Mouse (Mus musculus): ENCODE measurements at regions not wholly inside any gene's neighbourhood (a gene's known extent, or its start where the extent isn't known, plus 50 kb on each side); places are given as distances from the start of the nearest gene placed in this dataset.

DNA sequence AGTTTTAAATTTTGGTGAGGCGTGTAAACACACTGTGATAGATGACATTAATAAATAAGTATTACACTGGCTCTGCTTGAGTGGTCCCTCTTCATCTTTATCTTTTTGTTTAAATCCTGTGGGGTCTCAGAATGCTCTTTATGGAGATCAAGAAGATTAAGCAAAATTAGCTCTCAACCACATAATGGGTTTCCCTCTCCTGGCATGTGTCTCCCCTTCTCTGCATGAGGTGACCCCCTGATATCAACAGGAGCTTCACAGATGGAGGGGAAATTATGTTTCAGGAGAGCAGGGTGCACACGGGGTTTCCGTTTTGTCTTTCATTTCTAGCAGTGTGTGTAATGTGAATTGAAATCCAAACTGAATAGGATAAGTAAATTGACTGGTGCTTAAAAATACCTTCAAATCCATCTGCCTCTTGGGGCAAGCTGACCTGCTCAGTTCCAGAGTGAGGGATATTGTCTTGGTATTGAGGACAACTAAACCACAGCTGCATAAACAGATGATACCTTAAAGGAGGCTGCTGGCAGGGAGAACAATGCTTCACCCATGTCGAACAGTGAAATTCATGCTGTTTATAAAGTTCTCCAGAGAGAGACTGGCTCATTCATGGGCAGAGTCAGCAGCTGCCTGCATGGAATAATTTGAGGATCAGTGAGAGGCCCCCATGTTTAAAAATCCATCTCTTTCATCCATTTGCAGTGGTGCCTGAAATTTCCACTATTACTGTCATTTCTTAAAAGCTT lies 518.3 kb upstream of the Nr2f1 start:
- DNase-seq: no peak

DNA sequence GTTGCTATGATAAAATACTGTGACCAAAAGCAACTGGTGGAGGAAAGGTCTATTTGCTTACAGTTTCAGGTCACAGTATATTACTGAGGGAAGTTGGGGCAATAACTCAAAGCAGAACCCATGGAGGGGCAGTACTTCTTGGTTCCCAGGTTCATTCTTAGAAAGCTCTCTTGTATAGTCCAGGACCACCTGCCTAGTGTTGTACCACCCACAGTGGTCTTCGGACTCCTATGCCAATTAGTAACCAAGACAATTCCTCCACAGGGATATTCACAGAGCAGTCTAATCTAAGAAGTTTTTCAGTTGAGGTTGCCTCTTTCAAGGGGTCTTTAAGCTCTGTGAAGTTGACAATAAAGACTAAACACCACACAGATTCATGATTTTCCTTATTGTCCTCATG lies 517.6 kb upstream of the Nr2f1 start:
- DNase-seq: no peak

DNA sequence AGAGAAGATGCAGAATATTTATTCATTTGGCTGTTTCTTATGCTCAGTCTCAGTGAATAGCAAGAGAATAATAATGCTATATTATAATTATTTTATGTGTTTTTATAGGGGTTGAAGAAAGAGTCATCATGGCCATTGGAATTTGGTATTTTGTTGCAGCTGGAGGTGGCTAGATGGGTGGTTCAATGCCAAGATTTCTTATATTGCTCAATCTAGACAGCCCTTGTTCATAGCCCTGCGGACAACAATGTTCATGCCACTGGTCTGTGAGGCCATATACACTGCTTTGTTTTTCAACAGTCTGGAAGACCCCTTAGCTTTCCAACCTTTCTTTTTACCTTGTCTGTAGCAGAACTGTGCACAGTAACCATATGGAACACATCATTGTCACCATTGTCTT lies 505.1 kb upstream of the Nr2f1 start:
- no peak for DNase-seq

GRCm38 (mm10) chr13:78697814-78698519 lies 498.4 kb upstream of the Nr2f1 start:
- no peak for DNase-seq

DNA sequence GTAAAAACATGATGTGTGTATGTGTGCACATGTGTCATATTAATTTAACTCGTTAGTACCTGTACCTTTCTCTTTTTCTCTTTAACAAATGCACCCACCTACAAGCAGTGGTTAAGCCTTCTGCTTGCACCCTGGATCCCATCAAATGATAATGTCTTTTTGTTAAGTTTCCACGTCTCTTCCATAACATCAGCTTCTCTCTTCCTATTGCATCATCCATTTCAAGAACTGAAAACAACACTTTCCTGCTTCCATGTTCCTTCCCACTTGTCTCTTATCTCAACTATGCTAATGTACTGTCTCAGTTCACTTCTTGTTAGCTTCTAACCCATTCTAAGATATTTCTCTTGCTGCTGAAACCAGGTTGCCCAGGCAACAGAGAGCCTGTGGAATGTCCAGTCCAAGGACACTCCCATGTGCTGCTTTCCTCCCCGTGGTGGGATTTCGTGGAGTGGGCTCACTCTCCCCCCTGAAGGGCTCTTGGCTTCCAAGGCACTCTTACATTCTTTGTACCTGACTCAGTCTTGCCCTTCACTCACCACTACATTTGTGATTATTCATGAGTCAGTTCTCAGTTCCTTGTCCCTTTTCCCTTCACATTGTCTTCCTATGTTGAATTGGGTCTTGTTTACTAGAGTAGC lies 479.8 kb upstream of the Nr2f1 start:
- DNase-seq: no peak

DNA sequence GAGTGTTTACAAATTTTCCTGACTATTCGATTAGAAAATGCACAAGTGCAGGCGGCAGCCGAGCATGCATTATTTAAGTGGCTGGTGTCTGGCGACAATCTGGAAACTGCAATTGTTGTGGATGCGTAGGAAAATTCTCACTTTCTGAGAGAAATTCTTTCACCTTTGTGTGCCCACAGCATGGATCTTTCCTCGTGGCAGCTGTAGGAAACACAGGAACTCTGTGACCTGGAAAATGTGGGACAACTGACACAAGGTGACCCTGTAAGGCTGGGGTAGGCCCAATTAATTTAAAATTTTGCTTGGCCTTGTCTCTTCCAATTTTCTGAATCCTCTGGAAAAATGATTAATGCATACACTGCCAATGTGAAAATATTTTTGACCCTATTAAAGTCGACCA lies 478.7 kb upstream of the Nr2f1 start:
- DNase-seq: no peak

- DNase-seq: no peak
These were observed 458.7 kb upstream of the Nr2f1 start for GRCm38 (mm10) chr13:78658285-78658684.

DNA sequence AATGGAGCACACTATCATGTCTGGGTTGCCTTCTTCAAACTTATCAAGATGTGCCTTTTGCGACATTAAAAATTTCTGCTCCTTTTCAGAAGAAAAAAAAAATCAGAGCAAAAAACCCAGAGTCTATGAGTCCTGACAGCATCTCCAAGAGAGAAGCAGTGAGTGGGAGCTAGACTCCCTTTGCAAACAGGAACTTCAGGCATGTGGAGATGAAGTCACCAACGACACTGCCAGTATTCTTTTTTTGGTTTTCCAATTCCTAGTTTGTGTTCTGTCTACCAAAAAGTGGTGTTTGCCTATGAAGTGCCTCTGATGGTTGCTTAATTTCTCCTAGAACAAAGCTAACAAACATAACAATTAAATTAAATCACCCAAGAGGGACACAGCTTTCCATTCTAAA lies 457.2 kb upstream of the Nr2f1 start:
- DNase-seq: no peak

- no peak for DNase-seq
These were observed 456.6 kb upstream of the Nr2f1 start for GRCm38 (mm10) chr13:78656196-78656595.

DNA sequence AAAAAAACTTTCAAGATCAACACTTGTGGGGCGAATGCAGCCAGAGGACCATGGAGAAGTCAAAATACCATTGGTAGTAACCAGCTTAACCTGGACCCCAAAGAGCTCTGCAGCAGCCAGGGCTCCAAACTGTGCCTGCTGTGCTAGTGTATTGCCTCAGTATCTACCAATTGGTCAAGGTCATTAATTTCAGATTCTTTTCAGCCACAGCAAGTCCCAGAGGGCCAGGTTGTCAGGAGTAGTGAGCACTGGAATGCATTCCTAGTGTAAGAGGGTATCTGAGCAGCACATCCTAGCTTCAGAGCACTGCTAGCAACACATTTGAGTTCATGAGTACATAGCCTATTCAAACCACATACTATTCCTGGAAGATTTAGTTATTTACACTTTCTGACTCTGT lies 451.3 kb upstream of the Nr2f1 start:
- DNase-seq: no peak

DNA sequence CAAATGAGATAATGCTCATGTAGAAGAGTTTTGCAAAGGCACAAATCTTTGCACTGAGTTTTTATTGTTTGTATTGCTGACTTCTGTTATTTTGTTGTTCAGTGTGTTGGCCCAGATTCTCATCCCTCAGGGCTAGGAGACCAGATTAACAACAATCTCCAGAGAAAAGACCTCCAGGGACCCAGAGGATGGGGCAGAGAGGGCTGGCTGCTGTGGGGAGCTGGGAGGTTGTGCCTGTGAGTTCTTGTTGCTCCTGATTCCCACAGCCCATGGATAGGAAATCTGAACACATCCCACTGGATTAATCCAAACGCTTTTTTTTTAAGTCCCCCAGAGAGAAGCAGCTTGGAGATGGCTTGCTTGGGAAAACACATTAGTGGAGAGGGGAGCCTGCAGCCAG lies 445.0 kb upstream of the Nr2f1 start:
- no peak for DNase-seq

DNA sequence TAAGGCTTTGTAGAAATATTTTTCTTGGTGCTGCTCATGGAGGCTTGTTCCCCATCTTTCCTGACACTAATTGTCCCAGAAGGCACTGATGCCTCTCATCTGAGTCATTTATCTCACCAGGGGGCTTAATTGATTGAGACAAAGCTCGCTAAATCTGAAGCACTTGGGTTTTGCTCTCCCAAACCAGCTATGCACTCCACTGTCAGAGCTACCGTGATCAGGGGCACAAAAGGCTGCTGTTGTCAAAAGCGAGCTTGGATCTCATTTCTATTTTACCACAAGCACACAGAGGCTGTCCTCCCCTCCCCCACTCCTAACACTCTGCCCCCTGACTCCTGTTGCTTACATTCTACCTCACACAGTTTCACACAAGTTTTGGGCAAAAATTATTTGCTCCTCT lies 443.5 kb upstream of the Nr2f1 start:
- DNase-seq: no peak

DNA sequence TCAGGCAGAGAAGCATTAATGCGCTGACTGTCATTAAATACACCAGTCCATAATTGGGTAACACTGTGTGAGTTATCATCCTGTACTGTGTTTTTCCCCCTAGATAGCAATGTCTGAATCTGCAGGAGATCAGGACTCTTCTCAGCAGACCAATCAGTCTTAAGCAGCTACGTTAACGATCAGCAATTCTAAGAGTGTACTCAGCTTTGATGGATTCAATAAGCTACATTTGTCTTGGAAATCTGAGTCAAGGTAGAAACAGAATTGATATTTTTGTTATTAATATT lies 442.8 kb upstream of the Nr2f1 start:
- no peak for DNase-seq

- no peak for DNase-seq
These were observed 442.3 kb upstream of the Nr2f1 start for GRCm38 (mm10) chr13:78641687-78642442.

DNA sequence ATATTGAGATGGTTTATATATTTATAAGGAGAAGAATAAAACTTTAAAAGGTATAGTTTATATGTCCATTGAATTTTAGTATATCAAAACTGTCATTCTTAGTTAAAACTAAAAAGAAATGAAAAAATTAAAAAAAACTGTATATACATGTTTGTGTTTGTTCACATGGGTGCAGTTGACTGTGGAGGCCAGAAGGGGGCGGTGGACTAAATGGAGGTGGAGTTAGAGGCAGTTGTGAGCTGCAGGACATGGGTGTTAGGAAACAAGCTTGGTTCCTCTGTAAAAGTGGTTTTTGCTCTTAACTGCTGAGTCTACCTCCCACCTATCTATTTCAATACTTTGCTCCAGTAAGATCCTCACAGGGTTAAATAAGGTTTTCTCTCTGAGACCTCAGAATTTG lies 440.8 kb upstream of the Nr2f1 start:
- no peak for DNase-seq

DNA sequence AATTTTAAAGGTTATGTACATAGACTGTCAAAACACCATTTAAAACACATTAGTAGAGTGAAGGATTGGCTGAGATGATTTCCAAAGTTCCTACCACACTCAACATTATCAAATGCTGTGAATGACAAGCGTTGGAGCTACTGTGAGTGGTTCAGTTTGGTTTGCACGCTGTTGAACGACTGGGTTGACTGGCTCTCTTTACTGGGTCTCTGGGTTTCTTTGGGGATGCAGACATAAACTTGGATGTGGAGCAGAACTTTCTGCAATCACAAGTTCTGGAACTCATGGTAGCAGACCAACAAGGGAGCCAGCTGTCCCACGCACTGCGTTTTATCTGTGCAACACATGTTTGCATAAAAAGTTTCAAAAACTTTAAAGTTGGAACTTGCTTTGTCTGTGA lies 438.9 kb upstream of the Nr2f1 start:
- DNase-seq: no peak

GRCm38 (mm10) chr13:78631609-78632008 lies 432.1 kb upstream of the Nr2f1 start:
- no peak for DNase-seq

- DNase-seq: no peak
These were observed 429.6 kb upstream of the Nr2f1 start for GRCm38 (mm10) chr13:78629041-78629727.

GRCm38 (mm10) chr13:78623652-78624051 lies 424.1 kb upstream of the Nr2f1 start:
- DNase-seq: no peak

- no peak for DNase-seq
These were observed 403.3 kb upstream of the Nr2f1 start for GRCm38 (mm10) chr13:78602861-78603211.

- DNase-seq: no peak
These were observed 402.8 kb upstream of the Nr2f1 start for GRCm38 (mm10) chr13:78602211-78602860.

DNA sequence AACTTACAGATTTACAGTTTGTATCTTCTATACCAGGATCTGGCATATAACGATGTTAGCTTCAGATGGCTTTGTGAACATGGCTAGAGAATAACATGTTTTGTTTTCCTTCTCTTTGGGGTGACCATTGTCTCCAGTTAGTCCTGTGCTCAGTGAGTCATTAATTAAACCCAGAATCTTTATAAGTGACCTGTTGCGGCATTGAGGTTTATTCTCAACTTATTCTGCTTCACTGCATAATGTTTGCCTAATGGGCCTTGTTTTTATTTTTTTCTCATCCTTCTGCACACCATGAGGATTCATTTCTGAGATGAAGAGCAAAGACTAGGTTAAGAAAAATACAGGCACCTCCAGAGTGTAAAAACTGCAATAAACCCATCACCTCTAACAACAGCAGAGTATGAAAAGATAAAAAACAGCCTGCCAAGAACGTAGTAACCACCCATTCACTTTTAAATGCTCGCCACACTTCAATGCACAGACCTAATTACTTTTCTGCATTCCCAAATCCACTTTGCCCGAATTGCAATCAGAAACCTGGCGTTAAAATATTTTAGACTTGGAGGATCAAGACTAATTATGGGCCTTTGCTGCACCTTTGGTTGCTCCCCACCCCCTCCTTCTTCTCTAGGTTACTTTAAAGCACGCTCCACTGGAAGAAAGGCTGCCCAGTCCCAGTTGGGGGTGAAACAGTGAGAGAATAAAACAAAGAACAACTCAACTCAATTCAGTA lies 381.5 kb upstream of the Nr2f1 start:
- no peak for DNase-seq
